Mouse (Mus musculus) liver, embryonic 16.5 days (tissue): ENCODE data around the gene Arhgap31. TPM values are rescaled to one million over a fixed set of nuclear protein-coding genes. Genes with fewer than 3 reads are reported as not detected.

ENCODE experiments used
- ATAC-seq: fragments of 200-750 bp; cut with Nextera tagmentation; 2 replicates; pipeline ENCODE4 v1.8.0; 2017; ENCODE audit warnings: low read depth, mild to moderate bottlenecking, moderate number of reproducible peaks, moderate library complexity
- H3K27ac ChIP-seq: fragments of 300-500 bp; sonication (generic); 2 replicates; pipeline ENCODE4 v1.5.1; 2014; ENCODE audit warnings: mild to moderate bottlenecking, low read length
- H3K27me3 ChIP-seq: fragments of 300-500 bp; sonication (generic); 2 replicates; pipeline ENCODE4 v1.6.1; 2014; ENCODE audit warnings: low read depth, low read length, mixed read lengths; ENCODE audit not compliant: control insufficient read depth, insufficient read depth
- H3K36me3 ChIP-seq: fragments of 300-500 bp; sonication (generic); 2 replicates; pipeline ENCODE4 v1.6.1; 2014; ENCODE audit warnings: mild to moderate bottlenecking; ENCODE audit not compliant: control insufficient read depth, insufficient read depth
- H3K4me1 ChIP-seq: fragments of 300-500 bp; sonication (generic); 2 replicates; pipeline ENCODE4 v1.6.1; 2014; ENCODE audit warnings: low read depth, low read length, mixed read lengths; ENCODE audit not compliant: control insufficient read depth
- H3K4me2 ChIP-seq: fragments of 300-500 bp; sonication (generic); 2 replicates; pipeline ENCODE4 v1.6.1; 2014; ENCODE audit warnings: low read depth, low read length, mixed read lengths
- H3K4me3 ChIP-seq: fragments of 300-500 bp; sonication (generic); 2 replicates; pipeline ENCODE4 v1.5.1; 2014; ENCODE audit warnings: low read depth, mild to moderate bottlenecking, low read length
- H3K9ac ChIP-seq: fragments of 300-500 bp; sonication (generic); 2 replicates; pipeline ENCODE4 v1.6.1; 2014; ENCODE audit warnings: low read depth, low read length
- H3K9me3 ChIP-seq: fragments of 300-500 bp; sonication (generic); replicated peaks from 2 replicates; pipeline ENCODE4 v1.6.1; 2016; ENCODE audit warnings: low read length; ENCODE audit not compliant: control insufficient read depth
- WGBS: fragments of 180-500 bp; shearing (Covaris S2); extraction: QIAGEN DNeasy Blood & Tissue Kit; methylation state at CpG from one replicate; pipeline ENCODE4 v1.1.7; 2014; ENCODE audit not compliant: insufficient replicate concordance; 5-methylcytosine and 5-hydroxymethylcytosine counted together
- polyA plus RNA-seq: library from polyadenylated mRNA; unstranded; fragments of >200 nt; fragmentation: Nextera tagmentation; extraction: Ambion mirVana; gene quantifications from 2 replicates; pipeline ENCODE4 v1.2.1, GENCODE M21; 2015

Arhgap31 gene
- polyA plus RNA-seq, 1 experiment from 2014 or later, result 1.7 TPM

DNA sequence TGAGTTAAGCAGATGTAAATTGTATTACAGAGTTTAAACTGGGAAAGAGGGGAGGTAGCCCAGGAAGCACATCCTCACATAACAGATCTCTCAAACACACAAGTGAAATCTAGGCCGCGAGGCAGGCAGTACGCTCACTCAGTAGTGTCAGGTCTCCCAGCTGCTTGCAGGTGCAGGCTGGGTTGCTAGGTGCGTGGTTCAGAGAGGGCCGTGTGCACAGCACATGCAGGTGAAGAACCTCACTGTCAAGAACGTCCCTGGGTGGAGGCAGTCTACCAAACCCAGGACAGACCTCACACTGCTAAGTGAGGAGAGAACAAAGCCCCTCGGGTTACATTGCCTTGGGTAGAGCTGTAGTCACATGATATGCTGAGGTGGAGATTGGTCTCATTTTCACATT lies 128.3 kb downstream of the Arhgap31 start:
- WGBS, result 74% methylated on average over 7 of the region's 7 CpGs
- Histone ChIP-seq H3K27me3 (no peaks in the 10 kb centered on the region), H3K4me1 (peaks cover 6% of the 10 kb centered on the region; the same call in 1 of the 2 replicates), H3K36me3 (peaks cover 13% of the 10 kb centered on the region), H3K27ac (no peak overlapping the region), H3K9me3 (no peaks in the 10 kb centered on the region), H3K9ac (no peak overlapping the region), H3K4me2 (no peak overlapping the region), H3K4me3 (no peak overlapping the region)
- no peak for ATAC-seq

DNA sequence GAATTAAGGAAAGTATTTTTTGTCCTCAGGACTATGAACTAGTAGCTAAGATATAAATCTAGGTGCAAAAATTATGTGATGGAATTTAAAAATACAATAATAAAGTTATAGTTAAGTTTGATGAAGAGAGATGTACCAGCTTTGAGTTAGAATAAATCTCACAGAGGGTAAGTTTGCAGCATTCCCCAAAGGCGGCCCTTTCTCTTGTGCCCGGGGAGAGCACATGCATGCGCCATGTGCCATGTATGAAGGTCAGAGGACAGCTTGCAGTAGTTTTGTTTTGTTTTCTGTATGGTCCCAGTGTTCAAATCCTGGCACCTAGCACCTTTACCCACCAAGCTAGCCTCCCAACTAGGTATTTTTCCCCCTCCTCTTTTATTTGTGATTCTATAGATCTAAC lies 141.6 kb downstream of the Arhgap31 start:
- Histone ChIP-seq H3K4me2 (no peak overlapping the region), H3K4me3 (no peak overlapping the region), H3K9ac (no peak overlapping the region), H3K4me1 (no peaks in the 10 kb centered on the region), H3K9me3 (no peaks in the 10 kb centered on the region), H3K36me3 (peaks cover 20% of the 10 kb centered on the region), H3K27ac (no peak overlapping the region), H3K27me3 (no peaks in the 10 kb centered on the region)
- WGBS, result 80% methylated on average over 3 of the region's 3 CpGs
- ATAC-seq, result no peak

DNA sequence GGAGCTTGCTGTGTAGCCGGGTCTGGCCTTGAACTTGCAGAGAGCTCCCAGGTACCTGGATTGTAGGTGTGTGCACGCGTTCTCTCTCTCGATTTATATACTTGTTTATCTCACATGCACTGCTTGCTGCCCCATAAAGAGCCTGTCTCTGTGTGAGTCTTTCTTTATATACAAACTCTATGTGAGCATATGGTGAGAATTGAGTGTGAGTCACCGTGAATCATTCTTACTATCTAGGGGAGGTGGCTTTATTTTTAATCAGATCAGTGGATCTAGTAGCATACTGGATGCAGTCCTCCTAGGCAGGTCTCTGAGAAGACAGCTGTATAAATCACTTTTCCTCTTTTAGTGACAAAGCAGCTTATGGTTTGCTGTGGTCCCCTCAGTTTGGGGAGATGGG lies 144.9 kb downstream of the Arhgap31 start:
- 81% methylated on average over 5 of the region's 5 CpGs for WGBS
- ATAC-seq, result no peak
- Histone ChIP-seq H3K4me3 (no peak overlapping the region), H3K4me1 (peaks cover 5% of the 10 kb centered on the region), H3K9ac (no peak overlapping the region), H3K27ac (no peak overlapping the region), H3K4me2 (no peak overlapping the region), H3K27me3 (no peaks in the 10 kb centered on the region), H3K9me3 (no peaks in the 10 kb centered on the region), H3K36me3 (peaks cover 9% of the 10 kb centered on the region)

DNA sequence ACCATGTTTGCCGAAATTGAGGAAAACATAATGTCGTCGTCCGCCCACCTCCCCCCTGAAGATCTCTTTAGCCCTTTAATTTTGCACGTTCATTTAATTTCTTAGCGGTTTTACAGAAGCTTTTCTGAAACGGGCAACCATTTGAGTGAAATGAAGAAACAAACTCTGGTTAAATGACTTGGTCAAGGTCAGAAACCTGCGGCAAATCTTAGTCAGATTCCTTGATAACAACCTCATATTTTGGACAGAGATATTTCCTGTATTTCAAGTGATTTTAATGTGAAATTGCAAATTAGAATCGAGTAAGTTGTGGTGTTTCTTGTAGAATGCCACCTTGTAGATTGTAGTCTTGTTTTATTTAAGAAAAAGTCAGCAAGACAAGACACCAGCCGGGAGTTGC lies 149.6 kb downstream of the Arhgap31 start:
- Histone ChIP-seq H3K4me1 (peaks cover 7% of the 10 kb centered on the region), H3K27ac (no peak overlapping the region; the same call in 1 of the 2 replicates), H3K9ac (peak overlapping the region; percentile 72), H3K9me3 (no peaks in the 10 kb centered on the region), H3K36me3 (peaks cover 7% of the 10 kb centered on the region), H3K27me3 (no peaks in the 10 kb centered on the region), H3K4me3 (peak overlapping the region; percentile 72), H3K4me2 (peak overlapping the region; percentile 82)
- ATAC-seq, result no peak
- WGBS, result 22% methylated on average over 10 of the region's 10 CpGs

DNA sequence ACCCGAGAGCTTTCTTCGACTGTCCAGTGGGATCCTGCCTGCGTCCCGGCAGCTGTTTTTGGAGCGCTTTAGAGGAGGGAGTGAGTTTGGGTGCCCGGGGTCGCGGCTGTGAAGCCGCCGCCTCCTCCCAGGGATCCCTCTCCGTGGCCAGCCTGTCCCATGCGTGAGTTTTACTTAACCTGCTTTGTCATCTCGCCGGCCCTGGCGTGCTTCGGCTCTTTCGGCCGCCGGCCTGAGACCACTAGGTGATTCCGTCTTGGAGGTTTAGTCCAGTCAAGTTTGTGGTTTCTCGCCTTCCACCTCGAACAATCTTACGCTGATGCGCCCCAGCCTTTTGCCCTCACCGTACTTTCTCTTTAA lies 150.1 kb downstream of the Arhgap31 start:
- H3K4me1 ChIP-seq, result peaks cover 7% of the 10 kb centered on the region
- ATAC-seq, result peak; percentile 60
- WGBS, result under 1% methylated on average over 25 of the region's 25 CpGs
- H3K9ac ChIP-seq, result peak overlapping the region; percentile 72
- no peaks in the 10 kb centered on the region for H3K9me3 ChIP-seq
- peaks cover 3% of the 10 kb centered on the region; the same call in 1 of the 2 replicates for H3K36me3 ChIP-seq
- H3K4me3 ChIP-seq, result peak overlapping the region; percentile 72
- H3K27me3 ChIP-seq, result no peaks in the 10 kb centered on the region
- H3K27ac ChIP-seq, result peak overlapping the region; percentile 62
- peak overlapping the region; percentile 82 for H3K4me2 ChIP-seq

DNA sequence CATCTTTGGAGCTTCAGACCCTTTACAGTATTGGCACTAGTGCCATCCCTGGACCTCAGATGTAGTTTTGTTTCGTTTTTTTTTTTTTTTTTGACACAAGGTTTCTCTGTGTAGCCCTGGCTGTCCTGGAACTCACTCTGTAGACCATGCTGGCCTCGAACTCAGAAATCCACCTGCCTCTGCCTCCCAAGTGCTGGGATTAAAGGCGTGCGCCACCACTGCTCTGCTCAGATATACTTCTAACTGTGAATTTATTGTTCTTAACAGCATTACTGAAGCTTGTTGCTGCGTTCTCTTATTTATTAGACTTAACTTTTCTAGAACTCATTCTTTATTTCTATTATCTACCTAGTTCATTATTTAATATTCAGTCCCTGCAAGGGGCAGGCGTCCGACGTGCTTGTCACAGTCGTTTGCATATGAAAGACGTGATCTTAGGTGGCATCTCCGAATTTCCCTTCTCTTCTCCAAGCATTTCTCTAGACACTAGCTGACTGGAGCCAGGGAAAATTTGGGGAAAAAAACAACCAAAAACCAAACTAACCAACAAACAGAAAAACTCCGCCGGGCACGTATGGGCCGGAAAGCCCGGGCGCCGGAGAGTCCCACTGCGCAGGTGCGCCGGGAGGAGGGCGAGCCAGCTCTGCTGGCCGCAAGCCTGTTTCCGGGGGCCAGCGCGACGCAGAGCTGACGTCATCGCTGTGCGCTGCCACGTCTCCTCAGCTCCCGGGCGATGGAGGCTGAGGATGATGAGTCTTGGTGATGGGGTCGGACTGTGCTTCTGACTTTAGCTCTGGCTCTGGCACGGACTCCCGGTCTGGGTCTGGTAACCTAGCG lies 150.7 kb downstream of the Arhgap31 start:
- Histone ChIP-seq H3K27me3 (no peaks in the 10 kb centered on the region), H3K36me3 (peaks cover 2% of the 10 kb centered on the region; the same call in 1 of the 2 replicates), H3K4me1 (peaks cover 7% of the 10 kb centered on the region), H3K27ac (peak overlapping the region; percentile 62), H3K4me2 (peak overlapping the region; percentile 82), H3K4me3 (peak overlapping the region; percentile 72), H3K9me3 (no peaks in the 10 kb centered on the region), H3K9ac (peak overlapping the region; percentile 72)
- WGBS, result 6% methylated on average over 37 of the region's 37 CpGs
- ATAC-seq, result peak; percentile 99

DNA sequence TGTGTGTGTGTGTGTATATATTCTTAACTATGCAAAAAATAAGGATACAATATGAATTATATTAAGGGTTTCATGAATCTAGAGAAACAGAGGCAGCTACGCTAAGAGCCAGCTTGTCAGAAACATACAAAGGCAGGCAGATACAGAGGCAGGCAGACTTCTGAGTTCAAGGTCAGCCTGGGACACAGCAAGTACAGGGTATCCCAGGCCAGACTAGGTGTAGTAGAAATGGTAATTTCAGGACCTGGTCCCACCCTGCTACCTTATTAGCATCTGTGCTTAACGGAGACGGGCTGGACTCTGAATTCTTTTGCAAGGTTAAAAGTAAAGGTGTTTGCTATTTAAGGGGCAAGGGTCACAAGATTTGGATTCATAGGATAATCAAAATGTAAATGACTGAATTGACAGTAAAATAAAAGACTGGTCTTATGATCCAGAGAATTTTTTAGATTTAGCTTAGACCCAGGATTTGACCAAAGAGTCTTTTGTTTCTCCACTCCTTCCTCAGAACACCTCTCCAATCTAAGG lies 154.8 kb downstream of the Arhgap31 start, which contains the start of gene Tmem39a:
TSS of gene Tmem39a (plus strand) at position 478 of the 528 bp plus-strand sequence.
- WGBS, result 61% methylated on average over 3 of the region's 3 CpGs
- Histone ChIP-seq H3K9ac (no peak within 1 kb of the TSS), H3K27ac (no peak within 1 kb of the TSS), H3K4me1 (peaks cover 2% of the 10 kb centered on the region; the same call in 1 of the 2 replicates), H3K36me3 (no peaks in the 10 kb centered on the region), H3K4me3 (no peak within 1 kb of the TSS), H3K27me3 (no peaks in the 10 kb centered on the region), H3K4me2 (no peak within 1 kb of the TSS), H3K9me3 (no peaks in the 10 kb centered on the region)
- ATAC-seq, result no peak

DNA sequence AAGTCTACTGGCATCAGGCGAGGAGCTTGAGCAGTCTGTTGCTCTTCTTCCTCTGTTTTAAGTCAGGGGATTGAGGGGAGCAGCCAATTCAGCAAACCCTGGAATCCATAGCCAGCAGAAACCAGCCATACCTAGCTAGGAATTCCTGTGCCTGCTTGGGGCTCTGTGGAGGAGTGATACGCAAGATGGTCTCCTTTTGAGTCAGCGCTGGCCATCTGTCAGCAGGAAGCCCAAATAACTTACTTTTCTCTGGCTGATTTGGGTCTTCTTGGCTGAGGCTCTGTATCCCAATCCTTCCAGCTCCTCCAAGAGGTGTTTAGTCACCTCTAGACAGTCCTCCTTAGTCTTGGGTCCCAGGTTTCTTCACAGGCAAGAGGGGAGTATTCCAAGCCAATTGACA lies 157.1 kb downstream of the Arhgap31 start:
- no peaks in the 10 kb centered on the region for H3K9me3 ChIP-seq
- H3K4me3 ChIP-seq, result no peak overlapping the region
- no peaks in the 10 kb centered on the region for H3K4me1 ChIP-seq
- H3K27ac ChIP-seq, result no peak overlapping the region
- no peak overlapping the region for H3K9ac ChIP-seq
- no peak for ATAC-seq
- WGBS, result 58% methylated on average over 3 of the region's 3 CpGs
- no peaks in the 10 kb centered on the region; the same call in 1 of the 2 replicates for H3K27me3 ChIP-seq
- H3K36me3 ChIP-seq, result no peaks in the 10 kb centered on the region
- H3K4me2 ChIP-seq, result no peak overlapping the region
